Mouse (Mus musculus): ENCODE data around the gene Adcy10. TPM values are rescaled to one million over a fixed set of nuclear protein-coding genes. Genes with fewer than 3 reads are reported as not detected.

The Adcy10 gene
- 1 to 10 TPM in 1 of 2 experiments, under 1 TPM in 1; 0.16 to 1.5 TPM for polyA plus RNA-seq (2017; shearing (Covaris generic))

DNA sequence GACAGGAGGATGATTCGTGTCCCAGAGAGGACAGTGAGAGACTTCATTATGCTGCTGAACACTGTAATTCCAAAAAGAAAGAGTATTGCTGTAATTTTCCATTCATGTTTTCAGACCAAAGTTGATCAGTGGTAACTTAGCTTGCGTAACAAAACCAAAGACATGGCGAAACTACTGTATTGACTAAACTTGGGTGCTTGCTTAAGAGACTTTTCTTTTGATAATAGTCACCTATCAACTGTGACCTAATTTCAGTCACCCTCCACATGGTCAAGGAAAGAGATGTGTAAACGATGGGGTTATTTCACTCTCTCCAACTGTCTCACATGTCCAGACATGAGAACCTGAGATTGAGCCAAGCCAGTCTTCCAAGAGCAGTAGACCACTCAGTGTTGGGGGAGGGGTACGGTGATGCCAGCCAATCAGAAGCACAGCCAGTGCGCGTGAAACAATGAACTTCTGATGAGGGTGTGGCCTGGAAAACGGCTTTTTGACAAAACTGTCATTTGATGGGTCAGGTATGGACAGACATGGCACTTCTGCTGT, at the start of gene Adcy10:
Adcy10 (plus strand) TSS at position 496 of the 546 bp plus-strand sequence.

GRCm38 (mm10) chr1:165460360-165460800, 24.6 kb upstream of the Adcy10 start, which contains the start of the genes Dcaf6 and Mpc2:
Gene Dcaf6, minus strand, starts transcription at chr1:165460475.
Gene Mpc2, plus strand, starts transcription at chr1:165460637.

Other genes with a start within 250 kb of the Adcy10 start
- 100 to 1,000 TPM in 1 of 2 experiments, 10 to 100 TPM in 1; 79.4 to 101 TPM for gene Tiprl, start 248.2 kb upstream of the Adcy10 start, polyA plus RNA-seq (2017; shearing (Covaris generic))
- under 1 TPM; 0.10 to 0.34 TPM for gene Gpr161, start 189.4 kb upstream of the Adcy10 start, polyA plus RNA-seq (2017; shearing (Covaris generic))
- gene Dcaf6, start 24.7 kb upstream of the Adcy10 start, polyA plus RNA-seq (2017; shearing (Covaris generic)) = 10 to 100 TPM in 1 of 2 experiments, 1 to 10 TPM in 1; 8.5 to 12.8 TPM
- 100 to 1,000 TPM; 112 to 118 TPM for gene Mpc2, start 24.5 kb upstream of the Adcy10 start, polyA plus RNA-seq (2017; shearing (Covaris generic))
- 1 to 10 TPM in 1 of 2 experiments, under 1 TPM in 1; 0.74 to 4.5 TPM for gene Mpzl1, start 149.4 kb downstream of the Adcy10 start, polyA plus RNA-seq (2017; shearing (Covaris generic))
- 100 to 1,000 TPM; 229 to 245 TPM for gene Rcsd1, start 224.6 kb downstream of the Adcy10 start, polyA plus RNA-seq (2017; shearing (Covaris generic))